Mouse (Mus musculus) kidney, adult 2 months (tissue): Measurements from ENCODE around the gene Bclaf3.
"Not testable (repeated sequence)": the region's sequence is repeated elsewhere in the genome, so short reads cannot be mapped to it uniquely, and the experiment has no call there.

Source experiments
- CTCF ChIP-seq: fragments of 200-500 bp; conservative IDR thresholded peaks from 2 replicates; pipeline ENCODE4 v1.5.1; 2011; ENCODE audit warnings: low read depth, mild to moderate bottlenecking, control low read depth, low read length, moderate library complexity, mixed read lengths; ENCODE audit not compliant: insufficient read depth, insufficient read length
- POLR2A ChIP-seq: fragments of 200-500 bp; IDR thresholded peaks from one replicate; pipeline ENCODE4 v1.6.1; 2011; ENCODE audit warnings: low read depth, low read length, control low read depth

- not testable (repeated sequence) for TF ChIP-seq CTCF, POLR2A
Observed at GRCm38 (mm10) chrX:159478243-159478940, 48.1 kb upstream of the Bclaf3 start.
